Mouse (Mus musculus): ENCODE measurements around the gene Fam214b. TPM values are rescaled to one million over a fixed set of nuclear protein-coding genes. Genes with fewer than 3 reads are reported as not detected.

Fam214b gene
- polyA plus RNA-seq, 1 experiment = 28.2 TPM

GRCm38 (mm10) chr4:43040114-43040572 lies 5.9 kb downstream of the Fam214b start:
- Histone ChIP-seq H3K27ac (ENCODE audit: insufficient read depth, low read length) (peak overlapping the region; percentile 54), H3K27me3 (ENCODE audit: control insufficient read depth, insufficient read depth, low read length) (no peaks in the 10 kb centered on the region), H3K36me3 (ENCODE audit: control insufficient read depth, insufficient read depth, low read length) (peaks cover 1% of the 10 kb centered on the region; the same call in 1 of the 2 replicates), H3K4me1 (ENCODE audit: control insufficient read depth, insufficient read depth, insufficient read length) (peaks cover 30% of the 10 kb centered on the region), H3K4me3 (ENCODE audit: extremely low read depth, insufficient read depth, insufficient read length) (peak overlapping the region; percentile 63)
- TF ChIP-seq CTCF (IDR thresholded peaks at IDR 0.05; ENCODE audit: extremely low read depth, insufficient read depth, insufficient read length, insufficient replicate concordance) (no peak), POLR2A (IDR thresholded peaks at IDR 0.05; ENCODE audit: low read depth, low read length) (peak; percentile 68)
- DNase-seq (ENCODE audit: low read depth in 1 of 2, low spot score in 2 of 2) = peak; percentile 91 to 95
- under 1% methylated on average over 25 of the region's 25 CpGs for WGBS

GRCm38 (mm10) chr4:43039609-43040008 lies 6.4 kb downstream of the Fam214b start:
- Histone ChIP-seq H3K27me3 (ENCODE audit: control insufficient read depth, insufficient read depth, low read length) (no peaks in the 10 kb centered on the region), H3K4me3 (ENCODE audit: extremely low read depth, insufficient read depth, insufficient read length) (peak overlapping the region; percentile 63), H3K36me3 (ENCODE audit: control insufficient read depth, insufficient read depth, low read length) (peaks cover 1% of the 10 kb centered on the region; the same call in 1 of the 2 replicates), H3K27ac (ENCODE audit: insufficient read depth, low read length) (peak overlapping the region; percentile 54), H3K4me1 (ENCODE audit: control insufficient read depth, insufficient read depth, insufficient read length) (peaks cover 25% of the 10 kb centered on the region)
- DNase-seq (ENCODE audit: low read depth in 1 of 2, low spot score in 2 of 2) = no peak
- 13% methylated on average over 11 of the region's 11 CpGs for WGBS
- TF ChIP-seq POLR2A (IDR thresholded peaks at IDR 0.05; ENCODE audit: low read depth, low read length) (no peak), CTCF (IDR thresholded peaks at IDR 0.05; ENCODE audit: extremely low read depth, insufficient read depth, insufficient read length, insufficient replicate concordance) (no peak)

- no peak for TF ChIP-seq CTCF (IDR thresholded peaks at IDR 0.05; ENCODE audit: extremely low read depth, insufficient read depth, insufficient read length, insufficient replicate concordance)
- Histone ChIP-seq H3K4me1 (ENCODE audit: control insufficient read depth, insufficient read depth, insufficient read length) (peaks cover 18% of the 10 kb centered on the region), H3K27ac (ENCODE audit: insufficient read depth, low read length) (peak overlapping the region; percentile 30; the same call in 1 of the 2 replicates), H3K27me3 (ENCODE audit: control insufficient read depth, insufficient read depth, low read length) (no peaks in the 10 kb centered on the region), H3K36me3 (ENCODE audit: control insufficient read depth, insufficient read depth, low read length) (peaks cover 1% of the 10 kb centered on the region; the same call in 1 of the 2 replicates), H3K4me3 (ENCODE audit: extremely low read depth, insufficient read depth, insufficient read length) (peak overlapping the region; percentile 15; the same call in 1 of the 2 replicates)
- no peak for DNase-seq (ENCODE audit: low read depth in 1 of 2, low spot score in 2 of 2)
- 67% methylated on average over 15 of the region's 15 CpGs for WGBS
Observed at GRCm38 (mm10) chr4:43038567-43039495, 7.2 kb downstream of the Fam214b start.

GRCm38 (mm10) chr4:43037860-43038566 lies 8.0 kb downstream of the Fam214b start:
- Histone ChIP-seq H3K4me3 (ENCODE audit: extremely low read depth, insufficient read depth, insufficient read length) (no peak overlapping the region), H3K27me3 (ENCODE audit: control insufficient read depth, insufficient read depth, low read length) (no peaks in the 10 kb centered on the region), H3K36me3 (ENCODE audit: control insufficient read depth, insufficient read depth, low read length) (peaks cover 1% of the 10 kb centered on the region; the same call in 1 of the 2 replicates), H3K27ac (ENCODE audit: insufficient read depth, low read length) (no peak overlapping the region), H3K4me1 (ENCODE audit: control insufficient read depth, insufficient read depth, insufficient read length) (peaks cover 17% of the 10 kb centered on the region; the same call in 1 of the 2 replicates)
- DNase-seq (ENCODE audit: low read depth in 1 of 2, low spot score in 2 of 2) = no peak
- 48% methylated on average over 4 of the region's 4 CpGs for WGBS
- TF ChIP-seq POLR2A (IDR thresholded peaks at IDR 0.05; ENCODE audit: low read depth, low read length) = no peak
- no peak for TF ChIP-seq CTCF (IDR thresholded peaks at IDR 0.05; ENCODE audit: extremely low read depth, insufficient read depth, insufficient read length, insufficient replicate concordance)

- Histone ChIP-seq H3K27me3 (ENCODE audit: control insufficient read depth, insufficient read depth, low read length) (no peaks in the 10 kb centered on the region), H3K4me3 (ENCODE audit: extremely low read depth, insufficient read depth, insufficient read length) (no peak overlapping the region), H3K27ac (ENCODE audit: insufficient read depth, low read length) (no peak overlapping the region), H3K4me1 (ENCODE audit: control insufficient read depth, insufficient read depth, insufficient read length) (peaks cover 18% of the 10 kb centered on the region; the same call in 1 of the 2 replicates), H3K36me3 (ENCODE audit: control insufficient read depth, insufficient read depth, low read length) (peaks cover 1% of the 10 kb centered on the region; the same call in 1 of the 2 replicates)
- WGBS = 98% methylated on average over 10 of the region's 10 CpGs
- no peak for DNase-seq (ENCODE audit: low read depth in 1 of 2, low spot score in 2 of 2)
- no peak for TF ChIP-seq POLR2A (IDR thresholded peaks at IDR 0.05; ENCODE audit: low read depth, low read length)
- TF ChIP-seq CTCF (IDR thresholded peaks at IDR 0.05; ENCODE audit: extremely low read depth, insufficient read depth, insufficient read length, insufficient replicate concordance) = no peak
Observed at GRCm38 (mm10) chr4:43036356-43036755, 9.7 kb downstream of the Fam214b start.

- TF ChIP-seq POLR2A (IDR thresholded peaks at IDR 0.05; ENCODE audit: low read depth, low read length) (no peak), CTCF (IDR thresholded peaks at IDR 0.05; ENCODE audit: extremely low read depth, insufficient read depth, insufficient read length, insufficient replicate concordance) (no peak)
- H3K36me3 ChIP-seq (ENCODE audit: control insufficient read depth, insufficient read depth, low read length) = peaks cover 1% of the 10 kb centered on the region; the same call in 1 of the 2 replicates
- no peak for DNase-seq (ENCODE audit: low read depth in 1 of 2, low spot score in 2 of 2)
- H3K4me1 ChIP-seq (ENCODE audit: control insufficient read depth, insufficient read depth, insufficient read length) = peaks cover 15% of the 10 kb centered on the region; the same call in 1 of the 2 replicates
- no peak overlapping the region for H3K27ac ChIP-seq (ENCODE audit: insufficient read depth, low read length)
- H3K4me3 ChIP-seq (ENCODE audit: extremely low read depth, insufficient read depth, insufficient read length) = no peak overlapping the region
- 90% methylated on average over 6 of the region's 6 CpGs for WGBS
- H3K27me3 ChIP-seq (ENCODE audit: control insufficient read depth, insufficient read depth, low read length) = no peaks in the 10 kb centered on the region
Observed at GRCm38 (mm10) chr4:43035851-43036250, 10.2 kb downstream of the Fam214b start.
